Mouse (Mus musculus) C2C12 (cell line): Measurements from ENCODE around the gene Palm2. TPM values are rescaled to one million over a fixed set of nuclear protein-coding genes. Genes with fewer than 3 reads are reported as not detected.

ENCODE experiments used
- H3K27me3 ChIP-seq: one replicate; pipeline ENCODE4 v1.6.1; 2011; ENCODE audit not compliant: control insufficient read depth, insufficient read depth, insufficient read length
- H3K36me3 ChIP-seq: one replicate; pipeline ENCODE4 v1.6.1; 2011; ENCODE audit not compliant: control insufficient read depth, insufficient read depth
- H3K4me3 ChIP-seq: one replicate; pipeline ENCODE4 v1.5.1; 2011; ENCODE audit warnings: mild to moderate bottlenecking, control low read depth; ENCODE audit not compliant: poor library complexity, insufficient read depth, severe bottlenecking
- H3K79me2 ChIP-seq: one replicate; pipeline ENCODE4 v1.6.1; 2011; ENCODE audit not compliant: control insufficient read depth, insufficient read depth
- H3K79me3 ChIP-seq: one replicate; pipeline ENCODE4 v1.6.1; 2011; ENCODE audit warnings: low read depth, control low read depth
- H3ac ChIP-seq: one replicate; pipeline ENCODE3; 2011; ENCODE audit warnings: low read depth; ENCODE audit not compliant: control insufficient read depth, insufficient read length
- CEBPB ChIP-seq: IDR thresholded peaks from one replicate; pipeline ENCODE4 v1.6.1; 2011; ENCODE audit warnings: low read depth, mild to moderate bottlenecking, control low read depth, moderate library complexity
- CTCF ChIP-seq: IDR thresholded peaks from one replicate; pipeline ENCODE4 v1.5.1; 2011; ENCODE audit not compliant: control insufficient read depth, insufficient read depth, insufficient read length
- FOSL1 ChIP-seq: IDR thresholded peaks from one replicate; pipeline ENCODE4 v1.8.0; 2011; ENCODE audit warnings: mild to moderate bottlenecking, low read length; ENCODE audit not compliant: poor library complexity, insufficient read depth, severe bottlenecking
- MAX ChIP-seq: IDR thresholded peaks from one replicate; pipeline ENCODE4 v1.6.1; 2011; ENCODE audit warnings: mild to moderate bottlenecking, control low read depth
- MYOD1 ChIP-seq: IDR thresholded peaks from one replicate; pipeline ENCODE4 v1.6.1; 2011; ENCODE audit warnings: low read depth; ENCODE audit not compliant: control insufficient read depth, insufficient read length
- MYOG ChIP-seq: IDR thresholded peaks from one replicate; pipeline ENCODE4 v1.6.1; 2011; ENCODE audit not compliant: control insufficient read depth, insufficient read length; ENCODE audit errors: extremely low read depth
- USF1 ChIP-seq: IDR thresholded peaks from one replicate; pipeline ENCODE4 v1.6.1; 2011; ENCODE audit warnings: low read depth, mild to moderate bottlenecking, control low read depth, moderate library complexity
- polyA plus RNA-seq: library from polyadenylated mRNA; unstranded; fragments of >200 nt; fragmentation: generic; extraction: Trizol; gene quantifications from one replicate; pipeline ENCODE4 v1.2.1, GENCODE M21; 2012; ENCODE audit warnings: missing spikeins

Palm2 gene
- polyA plus RNA-seq, 1 experiment, result 6.7 TPM

DNA sequence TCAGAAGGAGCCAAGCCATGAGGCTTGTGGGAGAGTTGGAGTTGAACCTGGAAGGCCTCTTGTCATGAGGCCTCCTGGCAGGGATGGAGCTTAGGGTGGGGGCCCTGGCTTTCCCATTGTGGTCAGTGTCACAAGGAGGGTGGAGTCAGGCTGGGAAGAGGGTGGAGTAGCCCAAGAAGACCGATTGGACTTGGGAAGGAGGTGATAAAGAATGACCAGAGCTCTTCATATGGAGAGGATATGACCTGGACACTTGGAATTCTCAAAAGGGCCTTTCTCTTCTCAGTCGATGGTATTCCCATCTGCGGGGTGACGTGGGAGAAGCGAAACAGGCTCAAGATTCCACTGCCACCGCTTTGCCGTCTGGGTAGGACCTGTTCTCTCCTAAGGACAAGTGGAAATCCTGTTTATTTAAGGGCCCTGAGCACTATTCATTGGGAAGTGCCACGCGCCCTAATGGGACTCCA lies 245.0 kb downstream of the Palm2 start:
- Histone ChIP-seq H3K79me3 (no peaks in the 10 kb centered on the region), H3ac (no peak overlapping the region), H3K4me3 (no peak overlapping the region), H3K27me3 (no peaks in the 10 kb centered on the region), H3K36me3 (no peaks in the 10 kb centered on the region), H3K79me2 (no peaks in the 10 kb centered on the region)
- no peak for TF ChIP-seq USF1
- TF ChIP-seq CTCF, result no peak
- no peak for TF ChIP-seq FOSL1
- no peak for TF ChIP-seq MYOG
- TF ChIP-seq CEBPB, result no peak
- no peak for TF ChIP-seq MAX
- no peak for TF ChIP-seq MYOD1

DNA sequence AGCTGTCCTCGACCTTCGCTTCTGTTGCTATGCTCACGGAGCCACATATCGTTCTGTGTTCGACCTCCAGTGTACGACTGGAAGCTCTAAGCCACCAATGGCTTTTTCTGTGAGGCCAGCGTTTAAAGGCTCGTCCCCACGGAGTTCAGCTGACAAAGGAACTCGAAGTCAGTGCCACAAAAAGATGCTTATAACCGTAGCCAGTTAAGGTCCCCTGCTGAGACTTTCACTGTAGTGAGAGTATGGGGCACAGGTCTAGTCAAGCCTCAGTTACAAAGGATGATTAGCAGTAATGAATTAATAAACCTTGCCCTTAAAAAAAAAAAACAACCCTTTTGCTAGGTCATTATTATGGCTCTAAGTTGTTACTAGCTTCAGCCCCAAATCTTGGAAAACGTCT lies 246.1 kb downstream of the Palm2 start:
- Histone ChIP-seq H3K79me2 (no peaks in the 10 kb centered on the region), H3ac (no peak overlapping the region), H3K36me3 (no peaks in the 10 kb centered on the region), H3K4me3 (no peak overlapping the region), H3K79me3 (no peaks in the 10 kb centered on the region), H3K27me3 (no peaks in the 10 kb centered on the region)
- TF ChIP-seq FOSL1 (no peak), MAX (no peak), CEBPB (no peak), MYOD1 (no peak), USF1 (no peak), CTCF (no peak), MYOG (no peak)

DNA sequence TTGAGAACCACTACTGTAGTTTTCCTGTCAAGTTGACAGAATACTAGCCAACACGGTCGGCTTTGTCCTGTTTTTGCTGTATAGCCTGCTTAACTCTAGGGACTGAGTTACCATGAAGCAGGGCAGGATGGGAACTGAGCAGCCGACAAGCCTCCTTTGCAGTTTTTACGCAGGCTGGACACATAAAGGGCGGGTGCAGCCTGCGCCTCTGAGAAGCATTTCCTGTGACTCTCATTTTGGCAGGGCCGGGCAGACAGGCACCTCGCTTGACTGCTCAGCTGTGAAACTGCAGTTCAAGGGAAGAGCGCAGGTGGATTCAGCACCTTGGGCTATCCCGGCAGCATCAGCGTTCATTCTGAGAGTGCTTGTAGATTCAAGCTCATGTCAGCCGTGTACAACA lies 247.5 kb downstream of the Palm2 start:
- Histone ChIP-seq H3K4me3 (no peak overlapping the region), H3K27me3 (no peaks in the 10 kb centered on the region), H3K79me3 (no peaks in the 10 kb centered on the region), H3K36me3 (no peaks in the 10 kb centered on the region), H3K79me2 (no peaks in the 10 kb centered on the region), H3ac (no peak overlapping the region)
- TF ChIP-seq MYOD1 (no peak), MYOG (no peak), MAX (no peak), CTCF (no peak), CEBPB (no peak), USF1 (no peak), FOSL1 (no peak)

DNA sequence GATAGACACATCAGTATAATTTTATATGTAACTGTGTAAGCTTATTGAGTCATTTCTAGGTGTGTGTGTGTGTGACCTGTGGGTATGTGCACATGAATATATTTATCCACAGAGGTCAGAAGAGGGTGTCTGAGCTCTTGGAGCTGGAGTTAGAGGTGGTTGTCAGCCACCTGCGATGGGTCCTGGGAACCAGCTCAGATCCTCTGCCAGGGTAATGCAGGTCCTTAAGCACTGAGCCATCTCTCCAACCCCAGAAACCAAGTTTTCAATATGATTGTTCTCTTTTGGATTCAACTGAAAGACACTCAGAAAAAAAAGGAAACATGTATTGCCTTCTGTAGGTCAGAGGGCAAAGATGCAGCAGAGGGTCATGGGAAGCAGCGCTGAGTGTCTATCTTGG lies 248.3 kb downstream of the Palm2 start:
- Histone ChIP-seq H3K4me3 (no peak overlapping the region), H3K36me3 (no peaks in the 10 kb centered on the region), H3ac (no peak overlapping the region), H3K79me3 (no peaks in the 10 kb centered on the region), H3K27me3 (no peaks in the 10 kb centered on the region), H3K79me2 (no peaks in the 10 kb centered on the region)
- TF ChIP-seq FOSL1, result no peak
- TF ChIP-seq USF1, result no peak
- TF ChIP-seq CTCF, result no peak
- no peak for TF ChIP-seq MAX
- no peak for TF ChIP-seq CEBPB
- no peak for TF ChIP-seq MYOG
- no peak for TF ChIP-seq MYOD1

DNA sequence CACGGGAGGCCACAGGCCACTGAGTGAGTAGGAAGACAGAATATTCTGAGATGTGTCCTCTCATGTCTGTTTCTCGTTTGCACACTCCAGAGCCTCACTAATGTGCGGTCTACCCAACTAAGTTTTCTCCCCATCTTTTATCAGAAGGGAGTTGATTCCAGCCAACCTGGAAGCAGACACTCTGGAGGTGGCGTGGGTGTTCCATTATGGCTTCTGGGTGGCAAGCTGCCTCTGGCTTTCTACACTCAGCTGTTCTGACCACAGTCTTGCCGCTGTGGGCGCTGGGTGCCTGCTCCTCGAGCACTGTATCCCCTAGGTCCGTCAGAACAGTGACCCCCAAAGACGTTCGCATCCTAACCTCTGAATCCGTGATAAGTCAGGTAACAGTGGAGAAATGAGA lies 248.9 kb downstream of the Palm2 start:
- H3K79me3 ChIP-seq, result no peaks in the 10 kb centered on the region
- H3K36me3 ChIP-seq, result peaks cover 2% of the 10 kb centered on the region
- no peak overlapping the region for H3ac ChIP-seq
- no peaks in the 10 kb centered on the region for H3K27me3 ChIP-seq
- H3K4me3 ChIP-seq, result no peak overlapping the region
- no peak for TF ChIP-seq MAX
- no peak for TF ChIP-seq FOSL1
- no peak for TF ChIP-seq MYOD1
- TF ChIP-seq MYOG, result no peak
- TF ChIP-seq CTCF, result no peak
- no peak for TF ChIP-seq CEBPB
- TF ChIP-seq USF1, result no peak
- no peaks in the 10 kb centered on the region for H3K79me2 ChIP-seq

DNA sequence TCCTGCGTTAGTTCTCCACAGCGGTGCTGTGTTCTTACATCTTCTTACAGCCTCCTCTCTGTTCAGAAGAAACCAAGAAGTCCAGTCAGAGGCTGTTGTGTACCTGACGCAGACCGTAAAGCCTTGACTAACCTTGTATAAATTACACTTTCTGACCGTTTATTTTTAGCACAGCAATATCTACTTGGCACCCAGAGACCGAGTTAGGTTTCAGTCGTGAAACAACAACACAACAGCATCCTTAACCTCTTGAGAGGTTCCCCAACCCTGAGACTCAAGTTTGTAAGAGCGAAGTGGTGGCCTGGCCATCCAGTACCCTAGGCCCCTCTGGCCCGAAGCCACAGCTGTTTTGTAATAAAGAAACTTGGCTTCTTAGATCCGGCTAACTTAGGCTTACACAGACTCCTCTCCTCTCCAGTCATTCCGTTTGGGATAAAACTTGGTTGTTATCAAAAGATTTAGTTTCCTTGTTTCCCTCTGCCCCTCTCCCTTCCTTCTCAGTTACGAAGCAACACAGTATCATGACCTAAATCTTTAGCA lies 250.7 kb downstream of the Palm2 start:
- Histone ChIP-seq H3ac (no peak overlapping the region), H3K27me3 (no peaks in the 10 kb centered on the region), H3K79me3 (no peaks in the 10 kb centered on the region), H3K79me2 (no peaks in the 10 kb centered on the region), H3K36me3 (peaks cover 13% of the 10 kb centered on the region), H3K4me3 (no peak overlapping the region)
- TF ChIP-seq USF1 (no peak), CTCF (no peak), MYOD1 (no peak), MYOG (no peak), FOSL1 (no peak), CEBPB (no peak)
